Mouse (Mus musculus) testis, adult 2 months (tissue): ENCODE data around the gene Rbms3.

ENCODE experiments used
- CTCF ChIP-seq: fragments of 200-500 bp; IDR thresholded peaks from 2 replicates; pipeline ENCODE4 v1.5.1; 2012; ENCODE audit warnings: low read depth, mild to moderate bottlenecking, inconsistent platforms, low read length, moderate library complexity; ENCODE audit not compliant: control insufficient read depth, insufficient read depth, insufficient replicate concordance
- POLR2A ChIP-seq: fragments of 200-500 bp; IDR thresholded peaks from 2 replicates; pipeline ENCODE4 v1.6.1; 2012; ENCODE audit warnings: low read depth, mild to moderate bottlenecking, inconsistent platforms, low read length, moderate library complexity; ENCODE audit not compliant: control insufficient read depth

- no peak for TF ChIP-seq CTCF
- TF ChIP-seq POLR2A: no peak
Observed at GRCm38 (mm10) chr9:116899403-116899802, 730.3 kb downstream of the Rbms3 start.
